Mouse (Mus musculus) brain, embryonic 18.5 days (tissue): ENCODE measurements around the gene Sh3bp4.

Source experiments
- DNase-seq: peaks from one replicate; pipeline ENCODE4 v3.0.0-alpha.2; 2012; ENCODE audit warnings: low read depth, low spot score

The Sh3bp4 gene

GRCm38 (mm10) chr1:89071371-89072142 is 1.3 kb downstream of the Sh3bp4 start:
- DNase-seq, result no peak

GRCm38 (mm10) chr1:89072143-89072990 is 2.2 kb downstream of the Sh3bp4 start:
- no peak for DNase-seq

GRCm38 (mm10) chr1:89073291-89073846 is 3.2 kb downstream of the Sh3bp4 start:
- no peak for DNase-seq

- no peak for DNase-seq
Observed at GRCm38 (mm10) chr1:89074678-89075077, 4.5 kb downstream of the Sh3bp4 start.

GRCm38 (mm10) chr1:89075120-89075519 is 4.9 kb downstream of the Sh3bp4 start:
- no peak for DNase-seq

GRCm38 (mm10) chr1:89076777-89077176 is 6.6 kb downstream of the Sh3bp4 start:
- DNase-seq, result no peak

- no peak for DNase-seq
Observed at GRCm38 (mm10) chr1:89078240-89078639, 8.0 kb downstream of the Sh3bp4 start.

GRCm38 (mm10) chr1:89078730-89079129 is 8.5 kb downstream of the Sh3bp4 start:
- DNase-seq, result no peak

GRCm38 (mm10) chr1:89079239-89079638 is 9.0 kb downstream of the Sh3bp4 start:
- no peak for DNase-seq

GRCm38 (mm10) chr1:89080371-89080770 is 10.2 kb downstream of the Sh3bp4 start:
- no peak for DNase-seq

GRCm38 (mm10) chr1:89080795-89081194 is 10.6 kb downstream of the Sh3bp4 start:
- no peak for DNase-seq

- no peak for DNase-seq
Observed at GRCm38 (mm10) chr1:89081371-89081770, 11.2 kb downstream of the Sh3bp4 start.

- DNase-seq, result no peak
Observed at GRCm38 (mm10) chr1:89082171-89082882, 12.1 kb downstream of the Sh3bp4 start.

- no peak for DNase-seq
Observed at GRCm38 (mm10) chr1:89086575-89087153, 16.4 kb downstream of the Sh3bp4 start.

- DNase-seq, result no peak
Observed at GRCm38 (mm10) chr1:89088144-89088543, 17.9 kb downstream of the Sh3bp4 start.

GRCm38 (mm10) chr1:89088748-89089288 is 18.6 kb downstream of the Sh3bp4 start:
- no peak for DNase-seq

GRCm38 (mm10) chr1:89089821-89090600 is 19.8 kb downstream of the Sh3bp4 start:
- DNase-seq, result no peak

GRCm38 (mm10) chr1:89090676-89091075 is 20.5 kb downstream of the Sh3bp4 start:
- no peak for DNase-seq

GRCm38 (mm10) chr1:89092019-89092418 is 21.8 kb downstream of the Sh3bp4 start:
- no peak for DNase-seq

- no peak for DNase-seq
Observed at GRCm38 (mm10) chr1:89092442-89092991, 22.3 kb downstream of the Sh3bp4 start.
